Mouse (Mus musculus): ENCODE measurements around the gene Dpep3. TPM values are rescaled to one million over a fixed set of nuclear protein-coding genes. Genes with fewer than 3 reads are reported as not detected.
"Not testable (repeated sequence)": the region's sequence is repeated elsewhere in the genome, so short reads cannot be mapped to it uniquely, and the experiment has no call there.

Gene Dpep3
- not detected in 2 replicates for polyA plus RNA-seq (2016; fragmentation: Nextera tagmentation; extraction: Ambion mirVana)

DNA sequence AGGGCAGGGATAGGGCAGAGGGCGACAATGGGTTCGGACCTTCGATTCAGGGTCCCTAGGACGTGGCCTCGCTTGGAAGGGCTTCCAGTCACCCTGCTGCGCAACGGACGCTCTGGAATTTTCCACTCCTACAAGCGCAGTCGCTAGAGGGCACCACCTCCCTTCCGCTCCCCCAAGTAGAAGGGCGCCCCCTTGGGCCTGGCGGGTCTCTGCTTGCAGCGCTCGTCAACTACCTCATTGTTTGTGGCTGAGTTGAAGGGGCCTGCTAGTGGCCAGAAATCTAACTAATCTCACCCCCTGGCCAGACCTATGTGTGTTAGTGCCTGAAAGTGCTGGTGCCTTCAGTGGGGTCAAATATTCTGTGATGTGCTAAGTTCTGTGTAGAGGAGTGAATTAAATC lies at the start of gene Dpep3:
Dpep3 (minus strand) TSS at position 105 of the 400 bp plus-strand sequence.
- Histone ChIP-seq H3K27ac (no peak within 1 kb of the TSS), H3K9me3 (no peaks in the 10 kb centered on the region), H3K4me1 (no peaks in the 10 kb centered on the region), H3K4me2 (no peak within 1 kb of the TSS), H3K9ac (no peak within 1 kb of the TSS), H3K4me3 (replicated peaks) (no peak within 1 kb of the TSS), H3K27me3 (no peaks in the 10 kb centered on the region), H3K36me3 (replicated peaks) (no peaks in the 10 kb centered on the region)
- no peak for ATAC-seq (ENCODE audit: low FRiP score)
- 92% methylated on average over 15 of the region's 15 CpGs for WGBS

DNA sequence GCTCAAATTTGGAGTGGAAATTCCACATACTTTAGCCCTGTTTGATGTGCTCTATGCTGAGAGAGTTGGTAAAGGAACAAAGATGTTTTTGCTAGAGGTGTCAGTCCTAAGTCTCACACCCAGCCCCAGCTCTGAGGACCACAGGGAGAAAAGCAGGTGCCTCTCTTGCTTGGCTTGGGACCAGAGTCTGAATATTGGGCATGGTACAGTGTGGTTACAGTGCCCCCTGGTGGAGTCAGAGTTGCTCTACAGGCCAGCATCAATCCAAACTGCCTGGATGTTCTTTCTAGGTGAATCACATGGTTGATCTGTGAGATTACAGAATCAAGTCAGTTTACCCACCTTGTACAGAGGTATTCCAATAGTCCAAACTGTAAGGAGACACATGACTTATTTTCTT lies 43.3 kb upstream of the Dpep3 start:
- Histone ChIP-seq H3K27ac (no peak overlapping the region), H3K9ac (no peak overlapping the region), H3K9me3 (no peaks in the 10 kb centered on the region), H3K4me1 (no peaks in the 10 kb centered on the region), H3K27me3 (no peaks in the 10 kb centered on the region), H3K4me2 (no peak overlapping the region), H3K4me3 (replicated peaks) (no peak overlapping the region), H3K36me3 (replicated peaks) (peaks cover 13% of the 10 kb centered on the region)
- 0 out of 2 replicates have a peak, but pooled peaks have one; percentile 70 for ATAC-seq (ENCODE audit: low FRiP score)

DNA sequence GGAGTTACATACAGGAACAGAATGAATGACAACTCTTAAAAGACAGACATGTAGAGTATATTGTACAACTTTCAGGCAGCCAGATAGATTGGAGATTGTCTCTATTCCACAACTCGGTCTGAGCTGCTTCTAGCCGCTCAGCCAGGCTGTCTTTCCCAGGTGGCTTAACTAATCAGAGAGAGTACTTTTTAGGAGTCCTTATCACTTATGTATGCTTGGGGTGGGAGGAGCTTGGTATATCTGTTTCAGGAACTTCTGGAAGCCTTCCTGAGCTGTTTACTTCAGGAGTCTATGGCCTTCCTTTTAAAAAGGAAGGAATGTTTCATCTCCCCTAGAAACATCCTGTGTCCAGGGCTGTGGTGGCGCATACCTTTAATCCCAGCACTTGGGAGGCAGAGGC lies 38.8 kb upstream of the Dpep3 start:
- ATAC-seq (ENCODE audit: low FRiP score) = no peak
- WGBS = 92% methylated on average over 3 of the region's 3 CpGs
- Histone ChIP-seq H3K36me3 (replicated peaks) (peaks cover 16% of the 10 kb centered on the region), H3K27me3 (no peaks in the 10 kb centered on the region), H3K9me3 (no peaks in the 10 kb centered on the region), H3K4me1 (no peaks in the 10 kb centered on the region), H3K9ac (no peak overlapping the region), H3K4me2 (no peak overlapping the region), H3K4me3 (replicated peaks) (no peak overlapping the region), H3K27ac (no peak overlapping the region)

DNA sequence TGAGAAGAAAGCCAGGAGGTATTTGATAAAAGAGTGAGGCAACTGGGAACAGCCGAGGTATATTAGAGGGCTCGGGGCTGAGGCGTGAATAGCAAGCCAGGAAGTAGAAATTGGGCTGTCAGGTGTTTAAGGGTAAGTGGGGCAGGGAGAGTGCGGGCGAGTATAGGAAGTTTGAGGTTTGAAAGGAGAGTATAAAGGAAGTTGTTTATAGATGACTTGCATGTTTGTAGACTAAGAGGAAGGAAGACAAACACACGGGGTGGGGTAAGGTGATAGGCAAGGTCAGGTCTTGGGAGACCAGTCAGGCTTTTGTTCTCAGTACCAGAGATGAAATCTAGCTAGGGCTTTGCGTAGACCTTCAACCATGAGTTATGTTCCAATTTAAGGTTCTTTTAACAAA lies 37.9 kb upstream of the Dpep3 start:
- Histone ChIP-seq H3K9me3 (no peaks in the 10 kb centered on the region), H3K4me2 (no peak overlapping the region), H3K27me3 (no peaks in the 10 kb centered on the region), H3K4me1 (peaks cover under 1% of the 10 kb centered on the region; the same call in 1 of the 2 replicates), H3K36me3 (replicated peaks) (peaks cover 16% of the 10 kb centered on the region), H3K9ac (no peak overlapping the region), H3K4me3 (replicated peaks) (no peak overlapping the region), H3K27ac (no peak overlapping the region)
- no peak for ATAC-seq (ENCODE audit: low FRiP score)
- WGBS = 94% methylated on average over 7 of the region's 7 CpGs

DNA sequence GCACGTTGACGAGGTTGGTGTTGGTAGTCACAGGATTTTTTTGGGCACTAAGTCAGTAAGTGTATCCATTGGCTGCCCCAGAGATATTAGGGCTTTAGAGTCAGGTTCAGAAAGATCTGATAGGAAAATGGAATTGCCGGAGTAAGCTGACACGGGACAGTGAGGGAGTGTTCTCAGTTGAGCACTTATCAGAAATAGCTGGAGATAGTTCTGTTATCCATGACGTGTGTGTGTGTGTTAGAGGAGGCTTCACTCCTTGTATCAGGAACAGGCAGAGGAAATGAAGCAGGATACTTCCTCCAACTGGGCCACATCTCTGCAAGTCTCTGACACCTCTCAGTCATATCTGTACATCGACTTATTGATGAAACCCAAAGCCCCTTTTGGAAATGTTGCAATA lies 37.1 kb upstream of the Dpep3 start:
- H3K9ac ChIP-seq = no peak overlapping the region
- H3K27ac ChIP-seq = no peak overlapping the region
- 92% methylated on average over 6 of the region's 6 CpGs for WGBS
- no peak for ATAC-seq (ENCODE audit: low FRiP score)
- peaks cover 6% of the 10 kb centered on the region for H3K4me1 ChIP-seq
- no peaks in the 10 kb centered on the region for H3K9me3 ChIP-seq
- no peak overlapping the region for H3K4me3 ChIP-seq (replicated peaks)
- H3K36me3 ChIP-seq (replicated peaks) = peaks cover 12% of the 10 kb centered on the region
- no peak overlapping the region for H3K4me2 ChIP-seq
- no peaks in the 10 kb centered on the region for H3K27me3 ChIP-seq

DNA sequence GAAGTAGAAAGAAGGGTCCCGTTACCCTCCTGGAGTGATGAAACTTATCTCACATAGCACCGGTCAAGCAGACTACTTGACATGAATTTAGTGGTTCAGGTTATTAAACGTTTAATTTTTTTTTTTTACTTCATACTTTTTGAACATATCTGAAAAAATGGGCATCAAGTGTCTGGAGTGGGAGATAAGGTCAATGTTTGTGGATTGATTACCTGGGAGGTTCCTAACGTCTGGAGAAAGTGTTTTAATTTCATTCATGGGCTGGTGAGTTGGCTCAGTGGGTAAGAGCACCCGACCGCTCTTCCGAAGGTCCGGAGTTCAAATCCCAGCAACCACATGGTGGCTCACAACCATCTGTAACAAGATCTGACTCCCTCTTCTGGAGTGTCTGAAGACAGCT lies 33.0 kb upstream of the Dpep3 start:
- not testable (repeated sequence) for H3K27ac ChIP-seq; H3K27me3 ChIP-seq; H3K9me3 ChIP-seq; ATAC-seq (ENCODE audit: low FRiP score)
- peaks cover 18% of the 10 kb centered on the region for H3K4me1 ChIP-seq
- peak overlapping the region; percentile 85; the same call in 1 of the 2 replicates for H3K9ac ChIP-seq
- H3K36me3 ChIP-seq (replicated peaks) = peaks cover 12% of the 10 kb centered on the region
- 83% methylated on average over 8 of the region's 8 CpGs for WGBS
- H3K4me3 ChIP-seq (replicated peaks) = peak overlapping the region; percentile 96
- H3K4me2 ChIP-seq = peak overlapping the region; percentile 99

DNA sequence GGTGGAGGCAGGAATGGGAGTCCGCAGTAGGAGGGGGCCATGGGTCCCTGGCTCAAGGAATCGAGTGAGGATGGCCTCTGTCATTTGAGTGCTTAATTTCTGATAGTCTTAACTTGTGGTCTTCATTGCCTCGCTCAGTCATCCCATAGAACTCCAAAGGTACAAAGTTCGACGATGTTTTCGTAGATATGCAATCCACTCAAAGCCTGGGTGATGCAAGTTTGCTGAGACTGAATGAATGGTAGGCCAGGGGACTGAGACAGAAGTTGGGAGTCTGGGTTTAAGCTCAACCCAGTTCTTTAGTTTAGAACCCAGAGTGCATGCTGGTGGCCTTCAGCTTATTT lies 32.4 kb upstream of the Dpep3 start, which contains the start of gene Ddx28:
Ddx28 (minus strand) TSS at position 240 of the 344 bp plus-strand sequence.
- ATAC-seq (ENCODE audit: low FRiP score) = peak; percentile 4; the same call in 1 of the 2 replicates
- no peaks in the 10 kb centered on the region for H3K9me3 ChIP-seq
- peak within 1 kb of the TSS; percentile 85 for H3K9ac ChIP-seq
- peaks cover 18% of the 10 kb centered on the region for H3K4me1 ChIP-seq
- 2% methylated on average over 6 of the region's 6 CpGs for WGBS
- peak within 1 kb of the TSS; percentile 73; the same call in 1 of the 2 replicates for H3K27ac ChIP-seq
- H3K27me3 ChIP-seq = no peaks in the 10 kb centered on the region
- H3K36me3 ChIP-seq (replicated peaks) = peaks cover 10% of the 10 kb centered on the region
- H3K4me3 ChIP-seq (replicated peaks) = peak within 1 kb of the TSS; percentile 96
- peak within 1 kb of the TSS; percentile 99 for H3K4me2 ChIP-seq

DNA sequence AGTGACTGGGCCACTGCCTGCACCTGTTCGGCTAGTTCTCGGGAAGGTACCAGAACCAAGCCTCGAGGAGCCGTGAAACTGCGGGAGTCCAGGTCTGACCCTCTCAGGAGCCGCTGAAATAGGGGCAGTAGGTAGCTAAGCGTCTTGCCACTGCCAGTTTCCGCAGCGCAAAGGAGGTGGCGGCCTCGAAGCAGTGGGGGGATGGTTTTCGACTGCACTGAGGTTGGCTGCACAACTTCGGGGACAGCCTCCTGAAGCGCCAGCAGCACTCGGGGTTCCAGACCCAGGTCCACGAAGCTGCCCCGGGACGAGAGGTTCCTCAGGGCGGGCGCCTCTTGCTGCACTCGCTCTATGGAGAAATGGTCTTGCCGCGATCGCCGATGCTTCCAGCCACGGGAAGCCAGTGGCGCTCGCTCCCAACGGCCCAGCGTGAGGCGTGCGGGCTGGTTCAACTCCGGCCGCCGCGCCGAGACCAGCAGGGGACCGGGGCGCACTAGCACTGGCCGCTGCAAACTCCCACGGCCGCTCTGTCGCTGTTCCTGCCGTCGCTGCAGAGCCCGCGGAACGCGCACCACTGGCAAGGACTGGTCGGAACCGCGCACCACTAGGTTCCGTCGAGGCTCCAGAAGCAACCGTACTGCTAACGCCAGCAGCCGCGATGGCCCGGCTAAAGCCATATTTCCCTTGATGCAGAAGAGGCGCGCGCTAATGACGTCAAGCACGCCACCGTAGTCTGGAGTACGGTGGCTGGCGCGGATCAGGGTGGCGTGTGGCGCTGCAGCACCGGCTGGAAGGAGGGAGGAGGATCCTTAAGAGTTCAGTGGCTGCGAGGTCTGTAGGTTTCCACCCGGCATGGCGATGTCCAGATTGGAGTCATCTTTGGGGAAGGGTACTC lies 31.8 kb upstream of the Dpep3 start:
- Histone ChIP-seq H3K27me3 (no peaks in the 10 kb centered on the region), H3K4me1 (peaks cover 18% of the 10 kb centered on the region), H3K9me3 (no peaks in the 10 kb centered on the region), H3K27ac (peak overlapping the region; percentile 73; the same call in 1 of the 2 replicates), H3K36me3 (replicated peaks) (peaks cover 5% of the 10 kb centered on the region; the same call in 1 of the 2 replicates), H3K9ac (peak overlapping the region; percentile 85), H3K4me2 (peak overlapping the region; percentile 99), H3K4me3 (replicated peaks) (peak overlapping the region; percentile 96)
- peak; percentile 97 for ATAC-seq (ENCODE audit: low FRiP score)
- 1% methylated on average over 74 of the region's 74 CpGs for WGBS

DNA sequence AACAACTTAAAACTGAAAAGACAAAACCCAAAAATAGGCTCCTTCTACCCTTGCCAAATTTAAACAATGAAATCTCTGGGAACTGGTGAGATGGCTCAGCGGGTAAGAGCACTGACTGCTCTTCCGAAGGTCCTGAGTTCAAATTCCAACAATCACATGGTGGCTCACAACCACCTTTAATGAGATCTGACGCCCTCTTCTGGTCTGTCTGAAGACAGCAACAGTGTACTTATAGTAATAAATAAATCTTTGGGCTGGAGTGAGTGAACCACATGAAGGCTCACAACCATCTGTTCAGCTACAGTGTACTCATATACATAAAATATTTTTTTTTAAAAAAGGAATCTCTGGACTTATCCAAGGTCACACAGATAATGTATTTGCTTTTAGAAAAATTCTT lies 28.7 kb upstream of the Dpep3 start:
- not testable (repeated sequence) for H3K27ac ChIP-seq; H3K9ac ChIP-seq; H3K4me2 ChIP-seq; ATAC-seq (ENCODE audit: low FRiP score); H3K36me3 ChIP-seq (replicated peaks); H3K4me3 ChIP-seq (replicated peaks); H3K27me3 ChIP-seq; H3K9me3 ChIP-seq
- peaks cover 18% of the 10 kb centered on the region for H3K4me1 ChIP-seq
- 63% methylated on average over 3 of the region's 3 CpGs for WGBS

DNA sequence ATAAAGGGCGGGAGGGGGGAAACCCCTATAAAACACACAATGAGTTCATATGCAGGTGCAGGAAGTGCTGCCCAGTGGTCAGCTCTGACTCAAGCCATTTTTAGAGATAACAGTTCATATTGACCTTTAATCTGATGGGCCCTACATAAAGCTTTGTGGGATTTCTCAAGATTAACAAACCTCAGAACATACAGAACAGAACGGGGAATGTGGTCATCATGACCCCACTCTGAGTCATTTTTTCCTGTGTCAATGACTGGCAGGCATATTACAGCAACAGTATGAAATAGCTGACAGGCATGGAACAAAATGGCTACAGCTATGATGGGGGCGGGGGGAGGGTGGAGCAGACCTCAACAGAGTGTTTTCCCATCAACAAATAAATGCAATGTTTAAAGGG lies 27.9 kb upstream of the Dpep3 start:
- Histone ChIP-seq H3K9me3 (no peaks in the 10 kb centered on the region), H3K27ac (no peak overlapping the region), H3K36me3 (replicated peaks) (peaks cover 5% of the 10 kb centered on the region; the same call in 1 of the 2 replicates), H3K9ac (no peak overlapping the region), H3K4me1 (peaks cover 18% of the 10 kb centered on the region), H3K27me3 (no peaks in the 10 kb centered on the region), H3K4me3 (replicated peaks) (no peak overlapping the region), H3K4me2 (no peak overlapping the region)
- WGBS = 81% methylated on average over 3 of the region's 3 CpGs
- ATAC-seq (ENCODE audit: low FRiP score) = no peak

DNA sequence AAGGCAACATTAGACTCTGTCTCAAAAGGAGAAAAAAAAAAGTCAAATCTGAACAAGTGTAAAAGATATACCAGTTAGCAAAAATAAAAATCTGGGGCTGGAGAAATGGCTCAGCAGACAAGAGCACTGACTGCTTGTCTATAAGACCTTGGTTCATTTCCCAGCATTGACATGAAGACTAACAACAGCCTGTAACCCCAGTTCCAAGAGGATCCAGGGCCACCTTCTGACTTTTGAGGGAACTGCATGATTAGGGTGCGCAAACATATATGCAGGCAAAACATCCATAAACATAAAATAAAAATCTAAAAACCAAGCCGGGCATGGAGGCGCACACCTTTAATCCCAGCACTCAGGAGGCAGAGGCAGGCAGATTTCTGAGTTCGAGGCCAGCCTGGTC lies 27.2 kb upstream of the Dpep3 start:
- no peak overlapping the region for H3K9ac ChIP-seq
- H3K27me3 ChIP-seq = no peaks in the 10 kb centered on the region; the same call in 1 of the 2 replicates
- H3K27ac ChIP-seq = no peak overlapping the region
- ATAC-seq (ENCODE audit: low FRiP score) = no peak
- 90% methylated on average over 4 of the region's 4 CpGs for WGBS
- H3K4me2 ChIP-seq = no peak overlapping the region
- H3K9me3 ChIP-seq = no peaks in the 10 kb centered on the region
- peaks cover 13% of the 10 kb centered on the region for H3K4me1 ChIP-seq
- H3K4me3 ChIP-seq (replicated peaks) = no peak overlapping the region
- peaks cover 5% of the 10 kb centered on the region; the same call in 1 of the 2 replicates for H3K36me3 ChIP-seq (replicated peaks)

DNA sequence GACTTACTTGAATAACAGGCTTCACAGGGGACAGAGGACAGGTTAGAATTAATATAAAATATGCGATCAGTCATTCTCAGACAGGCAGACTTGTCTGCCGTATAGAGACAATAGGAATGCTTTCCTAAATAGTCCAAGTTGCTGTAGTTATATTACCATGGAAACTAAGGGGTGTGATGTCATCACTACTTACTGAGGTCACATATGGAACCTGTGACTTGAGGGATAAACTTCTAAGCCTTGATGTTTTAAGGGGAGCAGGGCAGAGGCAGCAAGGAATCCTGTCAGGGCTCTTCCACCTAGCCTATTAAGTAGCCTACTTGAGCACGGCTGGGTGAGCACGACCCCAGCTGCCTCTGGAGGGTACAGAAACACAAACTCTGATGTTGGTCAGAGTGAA lies 26.6 kb upstream of the Dpep3 start, which contains the start of gene Dpep2nb:
Dpep2nb (minus strand) TSS at position 101 of the 400 bp plus-strand sequence.
- Histone ChIP-seq H3K4me2 (no peak within 1 kb of the TSS), H3K27ac (no peak within 1 kb of the TSS), H3K9ac (no peak within 1 kb of the TSS), H3K27me3 (no peaks in the 10 kb centered on the region; the same call in 1 of the 2 replicates), H3K4me3 (replicated peaks) (no peak within 1 kb of the TSS), H3K4me1 (peaks cover 13% of the 10 kb centered on the region), H3K36me3 (replicated peaks) (peaks cover 5% of the 10 kb centered on the region; the same call in 1 of the 2 replicates), H3K9me3 (no peaks in the 10 kb centered on the region)
- no peak for ATAC-seq (ENCODE audit: low FRiP score)
- 81% methylated on average over 4 of the region's 4 CpGs for WGBS

All from forebrain, embryonic 12.5 days (tissue).